Mouse (Mus musculus) urinary bladder, postnatal 10 days (tissue): ENCODE results near the gene Elovl6.

Experiments
- DNase-seq: peaks from one replicate; pipeline ENCODE4 v3.0.0; 2022; ENCODE audit warnings: low spot score

Gene Elovl6

GRCm38 (mm10) chr3:129566876-129567275 lies 34.7 kb downstream of the Elovl6 start:
- DNase-seq: no peak

- no peak for DNase-seq
These were observed 36.4 kb downstream of the Elovl6 start for GRCm38 (mm10) chr3:129568506-129568905.

GRCm38 (mm10) chr3:129570989-129571388 lies 38.8 kb downstream of the Elovl6 start:
- no peak for DNase-seq

DNA sequence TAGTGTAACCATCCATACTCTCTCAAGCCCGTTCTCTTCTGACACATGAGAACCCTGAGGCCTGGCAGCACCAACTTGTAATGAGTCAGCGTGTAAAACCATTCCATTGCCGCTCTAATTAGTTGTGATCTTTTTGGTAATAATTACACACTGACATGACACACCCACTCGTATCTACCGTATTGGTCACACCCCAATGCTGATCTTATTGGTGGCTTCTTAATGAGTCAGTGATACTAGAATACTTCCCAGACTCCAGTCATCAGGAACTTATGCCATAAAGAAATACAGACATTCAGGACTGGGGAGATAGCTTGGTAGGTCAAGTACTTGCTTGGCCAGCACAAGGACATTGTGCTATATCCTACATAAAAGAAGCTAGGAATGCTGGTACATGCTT lies 39.5 kb downstream of the Elovl6 start:
- DNase-seq: no peak

GRCm38 (mm10) chr3:129572959-129573358 lies 40.8 kb downstream of the Elovl6 start:
- DNase-seq: no peak

- no peak for DNase-seq
These were observed 41.5 kb downstream of the Elovl6 start for GRCm38 (mm10) chr3:129573609-129574008.

DNA sequence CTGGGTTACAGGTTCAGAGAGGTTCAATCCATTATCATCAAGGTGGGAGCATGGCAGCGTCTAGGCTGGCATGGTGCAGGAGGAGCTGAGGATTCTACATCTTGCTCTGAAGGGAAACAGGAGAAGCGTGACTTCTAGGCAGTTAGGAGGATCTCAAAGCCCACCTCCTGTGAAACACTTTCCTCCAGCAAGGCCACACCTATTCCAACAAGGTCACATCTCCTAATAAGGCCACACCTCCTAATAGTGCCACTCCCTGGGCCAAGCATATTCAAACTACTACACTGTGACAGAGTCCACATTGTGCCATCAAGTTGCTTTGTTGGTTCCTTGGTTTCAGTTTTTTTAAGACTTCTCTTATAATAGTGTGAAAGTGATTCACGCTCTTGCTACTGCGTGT lies 42.9 kb downstream of the Elovl6 start:
- DNase-seq: no peak

DNA sequence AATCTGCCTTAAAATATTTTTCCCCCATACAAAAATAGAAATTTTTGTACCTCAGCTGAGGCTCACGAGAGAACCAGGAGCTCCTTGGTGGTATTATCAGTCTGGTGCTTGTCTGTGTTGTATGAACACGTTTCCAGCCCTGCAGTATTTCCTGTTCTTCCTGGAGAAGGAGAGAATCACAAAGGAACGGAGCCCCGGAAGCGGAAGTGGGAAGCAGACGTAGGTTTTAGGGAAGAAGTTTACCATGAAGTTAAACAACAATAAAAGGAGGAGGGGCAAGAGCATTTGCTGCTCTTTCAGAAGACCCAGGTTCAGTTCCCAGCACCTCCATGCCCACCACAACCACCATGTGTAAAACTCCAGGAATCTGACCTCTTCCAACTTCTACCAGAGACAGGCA lies 44.4 kb downstream of the Elovl6 start:
- DNase-seq: no peak

DNA sequence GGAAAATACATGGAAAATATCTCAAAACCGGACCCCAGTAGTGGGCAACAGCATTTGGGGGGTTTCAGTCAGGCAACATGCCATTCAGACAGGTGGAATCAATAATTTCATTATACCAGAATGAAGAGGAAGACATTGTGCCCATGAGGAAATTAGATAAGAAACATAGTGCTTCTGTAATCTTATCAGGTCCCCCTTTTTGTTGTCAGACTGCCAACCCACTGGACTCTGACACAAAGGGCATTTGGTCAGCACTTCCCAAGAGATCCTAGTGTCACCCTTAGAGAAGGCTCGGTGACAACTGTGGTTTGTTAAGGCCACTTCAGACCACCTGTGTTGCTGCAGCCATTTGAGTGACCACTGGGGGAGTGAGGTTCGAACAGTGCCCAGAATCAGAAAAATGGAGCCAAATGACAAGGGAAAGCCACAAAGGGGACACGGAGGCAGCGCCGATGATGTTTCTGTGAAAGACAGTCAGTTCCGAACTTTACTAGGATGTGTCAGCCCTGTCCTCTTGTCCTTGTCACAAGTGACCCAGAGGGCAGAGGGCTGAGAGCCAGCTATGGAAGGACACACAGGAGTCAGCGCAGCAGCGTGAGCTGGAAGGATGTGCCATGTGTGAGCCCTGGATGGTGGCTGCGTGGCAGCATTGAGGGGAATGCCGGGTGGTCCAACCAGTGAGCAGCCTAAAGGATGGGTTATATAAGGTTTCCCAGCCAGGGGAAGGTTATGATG lies 46.8 kb downstream of the Elovl6 start:
- DNase-seq: no peak

DNA sequence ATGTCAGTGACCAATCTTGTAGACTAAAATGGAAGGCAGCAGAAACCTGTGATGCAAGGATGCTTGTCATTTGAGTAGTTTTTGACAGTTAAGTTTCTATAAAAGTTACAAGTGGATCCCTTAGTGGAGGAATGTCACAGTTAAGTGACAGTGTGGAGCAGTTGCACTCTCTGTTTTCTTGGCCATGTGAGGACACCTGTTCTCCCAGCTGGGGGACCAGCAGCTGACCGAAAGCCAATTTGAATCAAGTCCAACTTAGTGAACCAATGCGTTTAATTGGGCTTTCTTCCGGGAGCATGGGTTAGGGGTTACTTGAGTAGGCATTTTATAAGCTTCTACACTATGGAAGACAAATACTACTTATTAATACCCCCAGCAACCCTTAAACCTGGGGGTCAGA lies 48.9 kb downstream of the Elovl6 start:
- DNase-seq: no peak

GRCm38 (mm10) chr3:129582449-129582848 lies 50.3 kb downstream of the Elovl6 start:
- DNase-seq: no peak

DNA sequence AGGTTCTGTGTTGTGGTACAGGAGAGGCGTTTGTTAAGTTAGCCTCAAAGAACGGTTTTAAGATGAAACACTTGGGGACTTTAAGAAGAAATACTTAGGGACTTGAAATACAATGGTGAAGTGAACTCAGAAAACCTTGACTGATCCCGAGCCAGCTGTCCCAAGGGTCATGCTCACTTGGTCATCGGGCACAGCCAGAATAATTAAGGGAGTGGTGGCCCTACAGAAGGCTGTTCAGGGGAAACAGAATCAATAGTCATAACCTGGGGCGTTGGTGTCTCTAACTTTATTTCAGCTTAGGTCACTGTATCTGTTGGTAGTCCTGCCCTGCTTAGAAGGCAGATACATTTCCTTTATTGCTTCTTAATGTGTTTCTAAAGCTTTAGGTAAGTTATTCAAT lies 51.1 kb downstream of the Elovl6 start:
- no peak for DNase-seq

- DNase-seq: no peak
These were observed 55.8 kb downstream of the Elovl6 start for GRCm38 (mm10) chr3:129587916-129588315.

- DNase-seq: no peak
These were observed 56.6 kb downstream of the Elovl6 start for GRCm38 (mm10) chr3:129588753-129589152.

DNA sequence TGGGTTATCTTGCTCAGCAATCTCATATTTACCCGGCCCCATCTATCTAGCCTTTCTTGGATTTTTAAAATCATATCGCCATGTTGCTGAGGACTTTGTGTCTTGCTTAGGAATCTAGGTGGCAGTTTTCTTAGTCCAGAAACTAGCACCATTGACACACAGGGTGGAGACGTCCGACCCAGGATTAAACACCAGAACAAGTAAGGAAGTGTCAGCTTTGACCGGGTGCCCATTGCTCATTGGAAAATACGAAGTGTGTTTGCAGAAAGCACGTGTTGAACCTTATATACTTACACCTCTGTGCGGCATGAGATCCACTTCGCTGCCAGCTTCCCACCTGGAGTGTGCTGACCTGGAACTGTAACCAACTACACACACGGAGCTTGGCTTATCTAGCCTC lies 57.5 kb downstream of the Elovl6 start:
- no peak for DNase-seq

- DNase-seq: no peak
These were observed 58.5 kb downstream of the Elovl6 start for GRCm38 (mm10) chr3:129590548-129591226.

DNA sequence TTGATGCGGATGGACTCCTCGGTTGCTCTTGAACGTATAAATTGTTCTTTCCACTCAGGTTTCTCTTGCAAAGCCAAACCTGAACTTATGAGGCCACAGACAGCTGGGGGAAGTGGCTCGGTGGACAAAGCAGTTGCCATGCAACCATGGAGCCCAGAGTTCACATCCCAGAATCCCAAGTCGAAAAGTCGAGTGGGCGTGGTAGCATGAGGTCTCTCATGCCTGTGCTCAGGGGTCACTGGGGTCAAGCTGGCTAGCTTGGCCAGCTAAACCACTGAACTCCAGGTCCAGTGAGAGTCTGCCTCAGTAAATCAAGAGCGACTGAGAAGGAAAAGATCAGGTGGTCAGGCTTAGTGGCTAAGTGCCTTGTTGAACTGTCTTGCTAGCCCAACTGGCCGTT lies 59.1 kb downstream of the Elovl6 start:
- DNase-seq: no peak

DNA sequence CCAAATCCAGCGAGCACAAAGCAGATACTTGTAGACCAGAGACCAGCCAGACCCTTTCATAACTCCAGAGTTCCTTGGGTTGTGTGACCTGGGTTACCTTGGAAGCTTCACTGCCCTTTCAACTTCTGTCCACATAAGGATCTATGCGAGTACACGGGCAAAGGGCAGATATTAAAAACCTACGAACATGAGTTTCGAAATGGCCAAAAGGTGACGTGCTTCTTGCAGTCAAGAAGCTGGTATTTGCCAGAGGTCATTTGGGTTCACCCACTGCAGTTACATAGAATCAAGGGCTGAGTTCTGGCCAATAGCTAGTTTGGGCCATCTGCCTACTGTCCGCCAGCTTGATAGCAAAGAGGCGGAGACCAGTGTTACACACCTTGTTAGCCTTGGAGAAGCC lies 59.6 kb downstream of the Elovl6 start:
- DNase-seq: no peak

DNA sequence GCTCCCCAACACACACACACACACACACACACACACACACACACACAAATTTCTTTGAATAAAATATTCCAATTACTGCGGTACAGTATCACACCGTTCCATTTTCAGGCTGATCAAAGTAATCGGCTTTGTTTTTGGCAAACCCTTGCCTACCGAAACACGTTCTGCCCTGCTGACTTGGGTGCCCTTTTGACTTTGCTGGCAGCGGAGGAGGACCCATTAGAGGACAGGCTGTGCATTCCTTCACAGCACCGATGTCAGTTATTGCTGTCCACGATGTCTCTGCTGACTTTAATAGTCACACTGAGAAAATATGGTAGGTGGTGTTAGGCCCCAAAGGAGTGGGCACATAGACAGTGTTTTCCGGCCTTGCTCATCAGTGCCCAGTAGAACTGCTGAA lies 60.8 kb downstream of the Elovl6 start:
- DNase-seq: no peak

GRCm38 (mm10) chr3:129593735-129594134 lies 61.6 kb downstream of the Elovl6 start:
- no peak for DNase-seq

DNA sequence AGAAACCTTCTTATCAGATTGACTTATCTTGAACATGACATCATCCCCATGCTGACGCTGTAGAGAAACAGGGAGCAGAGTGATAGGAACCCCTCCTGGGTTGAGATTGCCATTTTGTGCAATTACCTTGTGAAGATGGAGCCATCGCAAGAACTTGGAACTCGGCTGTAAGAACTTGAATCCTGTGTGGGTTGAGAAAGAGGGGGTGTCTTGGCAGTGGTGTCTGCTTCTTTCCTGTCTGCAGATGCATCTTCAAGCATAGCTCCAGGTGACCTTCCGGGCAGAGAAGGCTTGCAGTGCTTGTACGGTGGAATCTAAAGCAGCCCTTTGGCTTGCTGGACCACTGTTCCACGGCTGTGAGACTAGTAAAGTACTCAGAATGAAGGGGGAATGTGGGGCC lies 63.9 kb downstream of the Elovl6 start:
- DNase-seq: no peak

GRCm38 (mm10) chr3:129602289-129602688 lies 70.1 kb downstream of the Elovl6 start:
- DNase-seq: no peak

GRCm38 (mm10) chr3:129605487-129605886 lies 73.3 kb downstream of the Elovl6 start:
- no peak for DNase-seq

DNA sequence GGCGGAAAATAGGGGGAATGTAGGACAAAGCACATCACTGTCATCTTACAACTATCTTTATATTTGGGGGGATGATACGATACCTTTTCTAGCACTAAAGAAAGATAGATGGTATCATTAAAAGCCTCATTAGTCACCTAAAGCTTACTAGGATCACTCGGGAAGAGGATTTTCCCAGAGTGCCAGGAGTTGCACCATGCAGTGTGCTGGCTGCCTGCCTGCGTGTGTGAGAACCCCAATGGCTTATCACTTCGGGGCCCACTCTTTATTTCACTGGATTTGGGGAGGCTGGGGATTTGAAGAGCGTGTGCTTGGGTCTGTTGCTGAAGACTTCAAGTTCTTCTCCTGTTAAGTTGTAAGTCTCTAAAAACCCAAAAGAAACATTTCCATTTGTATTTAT lies 73.8 kb downstream of the Elovl6 start:
- no peak for DNase-seq
